Mouse (Mus musculus) limb, embryonic 12.5 days (tissue): ENCODE results near the gene Prm2. TPM values are rescaled to one million over a fixed set of nuclear protein-coding genes. Genes with fewer than 3 reads are reported as not detected.

Experiments
- ATAC-seq: fragments of 200-750 bp; cut with Nextera tagmentation; 2 replicates; pipeline ENCODE4 v1.8.0; 2017; ENCODE audit warnings: low read depth, moderate TSS enrichment; ENCODE audit not compliant: insufficient number of reproducible peaks, insufficient read depth, low FRiP score, low TSS enrichment
- H3K27ac ChIP-seq: fragments of 300-500 bp; sonication (generic); 2 replicates; pipeline ENCODE4 v1.5.1; 2016; ENCODE audit warnings: mild to moderate bottlenecking, moderate library complexity
- H3K27me3 ChIP-seq: fragments of 300-500 bp; sonication (generic); 2 replicates; pipeline ENCODE4 v1.6.1; 2016; ENCODE audit warnings: mild to moderate bottlenecking, moderate library complexity
- H3K36me3 ChIP-seq: fragments of 300-500 bp; sonication (generic); 2 replicates; pipeline ENCODE4 v1.6.1; 2016; ENCODE audit warnings: mild to moderate bottlenecking, moderate library complexity
- H3K4me1 ChIP-seq: fragments of 300-500 bp; sonication (generic); replicated peaks from 2 replicates; pipeline ENCODE4 v1.6.1; 2016
- H3K4me2 ChIP-seq: fragments of 300-500 bp; sonication (generic); 2 replicates; pipeline ENCODE4 v1.6.1; 2016; ENCODE audit warnings: mild to moderate bottlenecking, moderate library complexity
- H3K4me3 ChIP-seq: fragments of 300-500 bp; sonication (generic); replicated peaks from 2 replicates; pipeline ENCODE4 v1.5.1; 2016; ENCODE audit warnings: mild to moderate bottlenecking
- H3K9ac ChIP-seq: fragments of 300-500 bp; sonication (generic); replicated peaks from 2 replicates; pipeline ENCODE4 v1.6.1; 2016; ENCODE audit warnings: mild to moderate bottlenecking, moderate library complexity
- H3K9me3 ChIP-seq: fragments of 300-500 bp; sonication (generic); 2 replicates; pipeline ENCODE4 v1.6.1; 2016; ENCODE audit warnings: mild to moderate bottlenecking, moderate library complexity
- WGBS: fragments of 180-500 bp; shearing (Covaris S2); methylation state at CpG from one replicate; pipeline ENCODE4 v1.1.7; 2016; 5-methylcytosine and 5-hydroxymethylcytosine counted together
- polyA plus RNA-seq: library from polyadenylated mRNA; unstranded; fragments of >200 nt; fragmentation: Nextera tagmentation; extraction: Ambion mirVana; gene quantifications from 2 replicates; pipeline ENCODE4 v1.2.1, GENCODE M21; 2016

The Prm2 gene
- polyA plus RNA-seq, 1 experiment from 2014 or later = not detected

GRCm38 (mm10) chr16:10776322-10776721 is 19.6 kb downstream of the Prm2 start:
- no peak overlapping the region for H3K4me2 ChIP-seq
- no peak overlapping the region for H3K4me3 ChIP-seq
- H3K4me1 ChIP-seq = peaks cover 14% of the 10 kb centered on the region
- no peaks in the 10 kb centered on the region for H3K9me3 ChIP-seq
- no peak overlapping the region for H3K9ac ChIP-seq
- 69% methylated on average over 7 of the region's 7 CpGs for WGBS
- no peaks in the 10 kb centered on the region for H3K27me3 ChIP-seq
- no peak for ATAC-seq
- no peak overlapping the region for H3K27ac ChIP-seq
- no peaks in the 10 kb centered on the region for H3K36me3 ChIP-seq

- Histone ChIP-seq H3K9ac (no peak overlapping the region), H3K27me3 (no peaks in the 10 kb centered on the region), H3K4me1 (peaks cover 7% of the 10 kb centered on the region), H3K27ac (no peak overlapping the region), H3K9me3 (no peaks in the 10 kb centered on the region), H3K4me2 (no peak overlapping the region), H3K4me3 (no peak overlapping the region), H3K36me3 (no peaks in the 10 kb centered on the region)
- no peak for ATAC-seq
- WGBS = 55% methylated on average over 4 of the region's 4 CpGs
Observed at GRCm38 (mm10) chr16:10774726-10775125, 21.2 kb downstream of the Prm2 start.

- H3K9ac ChIP-seq = no peak overlapping the region
- H3K4me2 ChIP-seq = no peak overlapping the region
- no peak for ATAC-seq
- H3K4me1 ChIP-seq = peaks cover 11% of the 10 kb centered on the region
- peaks cover 2% of the 10 kb centered on the region; the same call in 1 of the 2 replicates for H3K27me3 ChIP-seq
- 86% methylated on average over 8 of the region's 8 CpGs for WGBS
- no peaks in the 10 kb centered on the region for H3K9me3 ChIP-seq
- H3K36me3 ChIP-seq = no peaks in the 10 kb centered on the region
- H3K27ac ChIP-seq = no peak overlapping the region
- no peak overlapping the region for H3K4me3 ChIP-seq
Observed at GRCm38 (mm10) chr16:10773543-10773942, 22.4 kb downstream of the Prm2 start.

- no peak for ATAC-seq
- H3K9me3 ChIP-seq = no peaks in the 10 kb centered on the region
- H3K4me3 ChIP-seq = no peak overlapping the region
- 44% methylated on average over 19 of the region's 19 CpGs for WGBS
- H3K36me3 ChIP-seq = no peaks in the 10 kb centered on the region
- H3K27ac ChIP-seq = no peak overlapping the region
- H3K9ac ChIP-seq = no peak overlapping the region
- H3K4me2 ChIP-seq = no peak overlapping the region
- H3K4me1 ChIP-seq = peaks cover 11% of the 10 kb centered on the region
- peaks cover 2% of the 10 kb centered on the region; the same call in 1 of the 2 replicates for H3K27me3 ChIP-seq
Observed at GRCm38 (mm10) chr16:10771769-10772510, 24.0 kb downstream of the Prm2 start.

- ATAC-seq = no peak
- no peak overlapping the region for H3K9ac ChIP-seq
- peaks cover 2% of the 10 kb centered on the region; the same call in 1 of the 2 replicates for H3K27me3 ChIP-seq
- H3K4me1 ChIP-seq = peaks cover 11% of the 10 kb centered on the region
- no peaks in the 10 kb centered on the region for H3K36me3 ChIP-seq
- no peaks in the 10 kb centered on the region for H3K9me3 ChIP-seq
- H3K4me3 ChIP-seq = no peak overlapping the region
- no peak overlapping the region for H3K4me2 ChIP-seq
- H3K27ac ChIP-seq = no peak overlapping the region
- 48% methylated on average over 4 of the region's 4 CpGs for WGBS
Observed at GRCm38 (mm10) chr16:10770531-10771325, 25.2 kb downstream of the Prm2 start.

- no peaks in the 10 kb centered on the region for H3K9me3 ChIP-seq
- ATAC-seq = no peak
- peaks cover 11% of the 10 kb centered on the region for H3K4me1 ChIP-seq
- 44% methylated on average over 2 of the region's 2 CpGs for whole genome bisulfite sequencing
- no peak overlapping the region for H3K27ac ChIP-seq
- no peaks in the 10 kb centered on the region for H3K36me3 ChIP-seq
- H3K9ac ChIP-seq = no peak overlapping the region
- no peak overlapping the region for H3K4me2 ChIP-seq
- peaks cover 2% of the 10 kb centered on the region; the same call in 1 of the 2 replicates for H3K27me3 ChIP-seq
- H3K4me3 ChIP-seq = no peak overlapping the region
Observed at GRCm38 (mm10) chr16:10769661-10770060, 26.3 kb downstream of the Prm2 start.

GRCm38 (mm10) chr16:10768821-10769220 is 27.1 kb downstream of the Prm2 start:
- no peaks in the 10 kb centered on the region for H3K9me3 ChIP-seq
- WGBS = 42% methylated on average over 9 of the region's 9 CpGs
- H3K9ac ChIP-seq = no peak overlapping the region
- peak overlapping the region; percentile 35; the same call in 1 of the 2 replicates for H3K27ac ChIP-seq
- ATAC-seq = no peak
- H3K27me3 ChIP-seq = peaks cover 2% of the 10 kb centered on the region; the same call in 1 of the 2 replicates
- H3K4me2 ChIP-seq = no peak overlapping the region
- H3K4me3 ChIP-seq = no peak overlapping the region
- H3K4me1 ChIP-seq = peaks cover 11% of the 10 kb centered on the region
- H3K36me3 ChIP-seq = no peaks in the 10 kb centered on the region

- H3K4me3 ChIP-seq = no peak overlapping the region
- peaks cover 2% of the 10 kb centered on the region; the same call in 1 of the 2 replicates for H3K27me3 ChIP-seq
- H3K9ac ChIP-seq = no peak overlapping the region
- peaks cover 11% of the 10 kb centered on the region for H3K4me1 ChIP-seq
- H3K9me3 ChIP-seq = no peaks in the 10 kb centered on the region
- H3K36me3 ChIP-seq = no peaks in the 10 kb centered on the region
- ATAC-seq = no peak
- WGBS = 46% methylated on average over 4 of the region's 4 CpGs
- no peak overlapping the region for H3K27ac ChIP-seq
- no peak overlapping the region for H3K4me2 ChIP-seq
Observed at GRCm38 (mm10) chr16:10767158-10767557, 28.8 kb downstream of the Prm2 start.

- 77% methylated on average over 2 of the region's 2 CpGs for whole genome bisulfite sequencing
- Histone ChIP-seq H3K27me3 (peaks cover under 1% of the 10 kb centered on the region; the same call in 1 of the 2 replicates), H3K9me3 (no peaks in the 10 kb centered on the region), H3K4me3 (no peak overlapping the region), H3K36me3 (no peaks in the 10 kb centered on the region), H3K4me1 (0 out of 2 replicates have a peak, but pooled peaks cover 5% of the 10 kb centered on the region), H3K9ac (no peak overlapping the region), H3K27ac (no peak overlapping the region), H3K4me2 (no peak overlapping the region)
- no peak for ATAC-seq
Observed at GRCm38 (mm10) chr16:10764323-10764722, 31.6 kb downstream of the Prm2 start.

GRCm38 (mm10) chr16:10763540-10764264 is 32.2 kb downstream of the Prm2 start:
- Histone ChIP-seq H3K4me3 (no peak overlapping the region), H3K27me3 (no peaks in the 10 kb centered on the region; the same call in 1 of the 2 replicates), H3K9me3 (no peaks in the 10 kb centered on the region), H3K36me3 (no peaks in the 10 kb centered on the region), H3K27ac (no peak overlapping the region), H3K4me2 (no peak overlapping the region), H3K4me1 (0 out of 2 replicates have a peak, but pooled peaks cover 5% of the 10 kb centered on the region), H3K9ac (no peak overlapping the region)
- 43% methylated on average over 6 of the region's 6 CpGs for WGBS
- no peak for ATAC-seq
